Mouse (Mus musculus) limb, embryonic 13.5 days (tissue): ENCODE measurements at regions not wholly inside any gene's neighbourhood (a gene's known extent, or its start where the extent isn't known, plus 50 kb on each side); places are given as distances from the start of the nearest gene placed in this dataset.

Source experiments
- ATAC-seq: fragments of 200-750 bp; cut with Nextera tagmentation; 2 replicates; pipeline ENCODE4 v1.8.0; 2017; ENCODE audit warnings: low read depth, moderate number of reproducible peaks, moderate TSS enrichment; ENCODE audit not compliant: low FRiP score
- H3K27ac ChIP-seq: fragments of 300-500 bp; sonication (generic); 2 replicates; pipeline ENCODE4 v1.5.1; 2015; ENCODE audit warnings: inconsistent platforms, mild to moderate bottlenecking, moderate library complexity
- H3K27me3 ChIP-seq: fragments of 300-500 bp; sonication (generic); 2 replicates; pipeline ENCODE4 v1.6.1; 2015; ENCODE audit warnings: mild to moderate bottlenecking, inconsistent platforms
- H3K36me3 ChIP-seq: fragments of 300-500 bp; sonication (generic); 2 replicates; pipeline ENCODE4 v1.6.1; 2015; ENCODE audit warnings: inconsistent platforms, mild to moderate bottlenecking, moderate library complexity
- H3K4me1 ChIP-seq: fragments of 300-500 bp; sonication (generic); 2 replicates; pipeline ENCODE4 v1.6.1; 2015; ENCODE audit warnings: inconsistent platforms
- H3K4me2 ChIP-seq: fragments of 300-500 bp; sonication (generic); replicated peaks from 2 replicates; pipeline ENCODE4 v1.6.1; 2015; ENCODE audit warnings: inconsistent platforms, mild to moderate bottlenecking, moderate library complexity
- H3K4me3 ChIP-seq: fragments of 300-500 bp; sonication (generic); 2 replicates; pipeline ENCODE4 v1.5.1; 2015; ENCODE audit warnings: moderate library complexity, mild to moderate bottlenecking, inconsistent platforms
- H3K9ac ChIP-seq: fragments of 300-500 bp; sonication (generic); 2 replicates; pipeline ENCODE4 v1.6.1; 2015; ENCODE audit warnings: mild to moderate bottlenecking, inconsistent platforms
- H3K9me3 ChIP-seq: fragments of 300-500 bp; sonication (generic); 2 replicates; pipeline ENCODE4 v1.6.1; 2016; ENCODE audit warnings: inconsistent platforms
- WGBS: fragments of 180-500 bp; shearing (Covaris S2); methylation state at CpG from one replicate; pipeline ENCODE4 v1.1.7; 2015; 5-methylcytosine and 5-hydroxymethylcytosine counted together

GRCm38 (mm10) chr12:107860358-107860757 is 143.0 kb downstream of the Bcl11b start:
- no peak overlapping the region for H3K9ac ChIP-seq
- no peak overlapping the region for H3K4me3 ChIP-seq
- no peaks in the 10 kb centered on the region for H3K36me3 ChIP-seq
- no peaks in the 10 kb centered on the region for H3K9me3 ChIP-seq
- peaks cover 22% of the 10 kb centered on the region for H3K4me1 ChIP-seq
- no peak for ATAC-seq
- no peak overlapping the region for H3K4me2 ChIP-seq
- 83% methylated on average over 6 of the region's 6 CpGs for WGBS
- no peak overlapping the region for H3K27ac ChIP-seq
- no peaks in the 10 kb centered on the region for H3K27me3 ChIP-seq
